Mouse (Mus musculus) limb, embryonic 11.5 days (tissue): ENCODE measurements around the gene Wsb2. TPM values are rescaled to one million over a fixed set of nuclear protein-coding genes. Genes with fewer than 3 reads are reported as not detected.
A peak's percentile ranks its signal among the peaks of the same experiment; 100 is the strongest.
"Not testable (repeated sequence)": the region's sequence is repeated elsewhere in the genome, so short reads cannot be mapped to it uniquely, and the experiment has no call there.

ENCODE experiments used
- ATAC-seq: fragments of 200-750 bp; cut with Nextera tagmentation; 2 replicates; pipeline ENCODE4 v1.8.0; 2017; ENCODE audit warnings: low read depth; ENCODE audit not compliant: insufficient number of reproducible peaks, low FRiP score, low TSS enrichment
- DNase-seq: peaks from one replicate; pipeline ENCODE4 v3.0.0-alpha.2; 2015; ENCODE audit warnings: low spot score
- H3K27ac ChIP-seq: fragments of 300-500 bp; sonication (generic); replicated peaks from 2 replicates; pipeline ENCODE4 v1.5.1; 2014; ENCODE audit warnings: low read depth, mild to moderate bottlenecking, low read length
- H3K27me3 ChIP-seq: fragments of 300-500 bp; sonication (generic); 2 replicates; pipeline ENCODE4 v1.6.1; 2014; ENCODE audit warnings: mild to moderate bottlenecking, low read length, mixed read lengths; ENCODE audit not compliant: control insufficient read depth, insufficient read depth
- H3K36me3 ChIP-seq: fragments of 300-500 bp; sonication (generic); 2 replicates; pipeline ENCODE4 v1.6.1; 2014; ENCODE audit warnings: mild to moderate bottlenecking, low read length, moderate library complexity, mixed read lengths; ENCODE audit not compliant: control insufficient read depth, insufficient read depth
- H3K4me1 ChIP-seq: fragments of 300-500 bp; sonication (generic); 2 replicates; pipeline ENCODE4 v1.6.1; 2014; ENCODE audit warnings: low read length, mixed read lengths; ENCODE audit not compliant: control insufficient read depth, insufficient read depth
- H3K4me2 ChIP-seq: fragments of 300-500 bp; sonication (generic); 2 replicates; pipeline ENCODE4 v1.6.1; 2014; ENCODE audit warnings: low read depth, mild to moderate bottlenecking, moderate library complexity; ENCODE audit not compliant: severe bottlenecking
- H3K4me3 ChIP-seq: fragments of 300-500 bp; sonication (generic); 2 replicates; pipeline ENCODE4 v1.5.1; 2014; ENCODE audit warnings: low read depth, low read length
- H3K9ac ChIP-seq: fragments of 300-500 bp; sonication (generic); 2 replicates; pipeline ENCODE4 v1.6.1; 2014; ENCODE audit warnings: mild to moderate bottlenecking, low read length
- H3K9me3 ChIP-seq: fragments of 300-500 bp; sonication (generic); 2 replicates; pipeline ENCODE4 v1.6.1; 2016; ENCODE audit warnings: low read length; ENCODE audit not compliant: control insufficient read depth
- WGBS: fragments of 180-500 bp; shearing (Covaris S2); extraction: QIAGEN DNeasy Blood & Tissue Kit; methylation state at CpG from one replicate; pipeline ENCODE4 v1.1.7; 2014; 5-methylcytosine and 5-hydroxymethylcytosine counted together
- polyA plus RNA-seq: library from polyadenylated mRNA; unstranded; fragments of >200 nt; fragmentation: Nextera tagmentation; extraction: Ambion mirVana; gene quantifications from 2 replicates; pipeline ENCODE4 v1.2.1, GENCODE M21; 2014

Wsb2 gene
- polyA plus RNA-seq, 1 experiment from 2014 or later: 43.0 TPM

DNA sequence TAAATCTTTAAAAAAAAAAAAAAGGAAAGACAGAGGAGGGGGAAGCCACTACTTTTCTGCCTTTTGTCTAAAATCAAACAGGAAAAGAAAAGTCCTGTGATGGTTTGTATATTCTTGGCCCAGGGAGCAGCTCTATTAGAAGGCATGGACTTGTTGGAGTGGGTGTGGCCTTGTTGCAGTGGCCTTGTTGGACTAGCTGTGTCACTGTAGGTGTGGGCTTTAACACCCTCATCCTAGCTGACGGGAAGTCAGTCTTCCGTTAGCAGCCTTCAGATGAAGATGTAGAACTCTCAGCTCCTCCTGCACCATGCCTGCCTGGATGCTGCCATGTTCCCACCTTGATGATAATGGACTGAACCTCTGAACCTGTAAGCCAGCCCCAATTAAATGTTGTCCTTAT, 47.6 kb downstream of the Wsb2 start:
- H3K36me3 ChIP-seq, H3K4me3 ChIP-seq, DNase-seq, H3K4me1 ChIP-seq, H3K9ac ChIP-seq, H3K27me3 ChIP-seq, ATAC-seq, H3K9me3 ChIP-seq, H3K27ac ChIP-seq, H3K4me2 ChIP-seq: not testable (repeated sequence)
- WGBS: 68% methylated on average over 2 of the region's 2 CpGs

DNA sequence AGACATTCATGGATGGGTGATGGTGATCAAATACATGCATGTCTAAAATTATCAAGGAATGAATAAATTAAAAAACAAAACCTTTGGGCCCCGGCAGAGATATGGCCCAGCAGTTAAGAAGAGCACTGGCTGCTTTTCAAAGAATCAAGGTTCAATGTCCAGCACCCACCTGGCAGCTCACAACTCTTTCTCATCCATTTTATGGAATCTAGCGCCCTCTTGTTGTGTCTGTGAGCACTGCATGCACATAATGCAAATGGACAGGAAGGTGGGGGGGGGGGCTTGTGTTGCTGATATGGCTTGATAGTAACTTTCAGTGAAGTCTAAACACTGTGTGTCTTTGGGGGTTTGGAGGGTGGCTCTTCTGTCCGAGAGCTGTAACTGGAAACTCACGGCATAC, 51.1 kb downstream of the Wsb2 start:
- Histone ChIP-seq H3K27ac (no peak overlapping the region), H3K4me2 (no peak overlapping the region), H3K4me3 (no peak overlapping the region), H3K36me3 (no peaks in the 10 kb centered on the region), H3K4me1 (0 out of 2 replicates have a peak, but pooled peaks cover 1% of the 10 kb centered on the region), H3K27me3 (peaks cover 14% of the 10 kb centered on the region), H3K9me3 (no peaks in the 10 kb centered on the region), H3K9ac (no peak overlapping the region)
- ATAC-seq (no peak), DNase-seq (peak; percentile 42)
- WGBS: 59% methylated on average over 4 of the region's 4 CpGs

DNA sequence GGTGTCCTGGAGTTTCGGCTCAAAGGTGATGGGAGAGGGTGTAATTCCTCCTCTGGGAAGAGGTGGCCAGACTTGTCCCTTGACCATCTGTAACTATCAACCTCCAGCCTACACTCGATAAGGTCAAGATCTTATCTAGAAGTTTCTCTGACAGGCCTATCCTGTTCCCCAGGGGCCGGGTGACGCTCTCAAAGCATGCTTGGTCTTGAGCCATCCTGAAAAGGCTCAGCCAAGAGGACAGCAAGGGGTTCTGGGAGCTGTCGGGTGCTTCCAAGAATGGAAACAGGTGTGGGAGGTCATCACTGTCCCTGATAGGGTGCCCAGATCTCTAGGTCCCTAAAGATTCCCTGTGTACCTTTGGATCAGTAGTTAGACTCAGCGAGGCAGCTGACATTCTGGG, 52.3 kb downstream of the Wsb2 start:
- WGBS: 72% methylated on average over 6 of the region's 6 CpGs

GRCm38 (mm10) chr5:117413507-117414501, 56.7 kb downstream of the Wsb2 start, which contains the start of gene Ksr2:
TSS of gene Ksr2 (plus strand) at chr5:117414000.
- Histone ChIP-seq H3K9me3 (no peaks in the 10 kb centered on the region), H3K27ac (no peak within 1 kb of the TSS), H3K4me3 (peak within 1 kb of the TSS; percentile 55), H3K4me2 (peak within 1 kb of the TSS; percentile 97), H3K9ac (peak within 1 kb of the TSS; percentile 22; the same call in 1 of the 2 replicates), H3K36me3 (no peaks in the 10 kb centered on the region), H3K4me1 (0 out of 2 replicates have a peak, but pooled peaks cover 4% of the 10 kb centered on the region), H3K27me3 (peaks cover 45% of the 10 kb centered on the region)
- ATAC-seq (0 out of 2 replicates have a peak, but pooled peaks have one; percentile 13), DNase-seq (peak; percentile 62)
- WGBS: under 1% methylated on average over 72 of the region's 89 CpGs

More for the DNA sequence above, 52.3 kb downstream of the Wsb2 start:
- ATAC-seq (no peak), DNase-seq (no peak)
- Histone ChIP-seq H3K27me3 (peaks cover 26% of the 10 kb centered on the region), H3K27ac (no peak overlapping the region), H3K4me3 (no peak overlapping the region), H3K4me1 (0 out of 2 replicates have a peak, but pooled peaks cover 4% of the 10 kb centered on the region), H3K4me2 (no peak overlapping the region), H3K9me3 (no peaks in the 10 kb centered on the region), H3K36me3 (no peaks in the 10 kb centered on the region), H3K9ac (no peak overlapping the region)

DNA sequence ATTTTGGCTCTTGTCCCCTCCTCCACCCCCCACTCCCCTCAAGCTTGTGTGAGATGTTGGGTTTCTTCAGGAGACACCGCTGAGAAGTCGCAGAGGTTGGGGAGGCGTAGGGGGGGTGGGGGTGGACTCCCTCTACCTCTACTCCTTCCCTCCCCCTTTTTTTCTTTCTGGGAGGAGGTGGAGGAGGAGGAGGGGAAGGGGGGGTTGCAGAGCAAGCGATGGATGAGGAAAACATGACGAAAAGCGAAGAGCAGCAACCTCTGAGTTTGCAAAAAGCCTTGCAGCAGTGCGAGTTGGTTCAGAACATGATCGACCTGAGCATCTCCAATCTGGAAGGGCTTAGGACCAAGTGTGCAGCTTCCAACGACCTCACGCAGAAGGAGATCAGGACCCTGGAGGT, 57.5 kb downstream of the Wsb2 start:
- Histone ChIP-seq H3K27ac (no peak overlapping the region), H3K4me2 (peak overlapping the region; percentile 97), H3K4me3 (no peak overlapping the region), H3K4me1 (0 out of 2 replicates have a peak, but pooled peaks cover 4% of the 10 kb centered on the region), H3K9ac (no peak overlapping the region), H3K36me3 (no peaks in the 10 kb centered on the region), H3K9me3 (no peaks in the 10 kb centered on the region), H3K27me3 (peaks cover 45% of the 10 kb centered on the region)
- DNase-seq: no peak
- no peak for ATAC-seq
- 2% methylated on average over 10 of the region's 10 CpGs for WGBS

DNA sequence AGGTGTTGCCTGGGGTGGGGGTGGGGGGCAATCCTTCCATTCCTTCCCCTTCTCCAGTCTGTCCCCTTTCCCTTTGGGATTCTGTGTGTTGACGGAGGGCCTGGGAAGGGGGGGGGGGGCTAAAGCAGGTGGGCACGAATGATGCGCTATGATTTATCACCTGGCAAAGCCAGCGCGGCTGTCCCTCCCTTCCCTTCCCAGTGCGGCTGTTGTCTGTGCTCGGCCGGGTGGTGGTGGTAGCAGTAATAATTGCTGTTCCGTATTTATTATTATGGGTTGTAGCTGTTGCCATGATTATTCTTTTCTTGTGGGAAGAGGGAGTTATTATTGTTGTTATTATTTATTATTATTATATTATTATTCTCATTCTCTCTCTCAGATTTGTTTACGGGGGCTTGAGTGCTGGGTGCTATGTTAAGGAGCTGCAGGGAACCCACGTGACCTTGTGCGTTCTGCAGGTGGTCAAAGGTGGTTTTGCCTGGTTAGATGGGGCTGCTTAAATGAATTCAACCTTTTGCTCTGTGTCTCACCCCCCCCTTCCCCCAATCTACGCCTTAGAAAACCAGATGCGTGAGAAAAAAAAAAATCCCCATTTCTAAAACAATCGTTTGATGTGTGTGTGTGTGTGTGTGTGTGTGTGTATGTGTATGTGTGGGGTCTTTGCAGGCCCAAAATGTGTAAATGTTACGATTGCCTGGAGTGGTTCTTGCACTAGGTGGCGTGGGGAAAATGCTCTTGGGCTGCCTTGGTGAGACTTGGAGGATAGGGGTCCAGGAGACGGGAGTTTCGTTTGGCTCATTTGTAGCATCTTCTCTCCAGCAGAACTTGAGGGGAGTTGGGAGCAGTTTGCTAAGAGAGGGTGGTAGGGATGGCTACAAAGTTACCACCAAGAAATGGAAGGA, 58.2 kb downstream of the Wsb2 start:
- ATAC-seq: no peak
- Histone ChIP-seq H3K9ac (no peak overlapping the region), H3K4me3 (no peak overlapping the region)

DNA sequence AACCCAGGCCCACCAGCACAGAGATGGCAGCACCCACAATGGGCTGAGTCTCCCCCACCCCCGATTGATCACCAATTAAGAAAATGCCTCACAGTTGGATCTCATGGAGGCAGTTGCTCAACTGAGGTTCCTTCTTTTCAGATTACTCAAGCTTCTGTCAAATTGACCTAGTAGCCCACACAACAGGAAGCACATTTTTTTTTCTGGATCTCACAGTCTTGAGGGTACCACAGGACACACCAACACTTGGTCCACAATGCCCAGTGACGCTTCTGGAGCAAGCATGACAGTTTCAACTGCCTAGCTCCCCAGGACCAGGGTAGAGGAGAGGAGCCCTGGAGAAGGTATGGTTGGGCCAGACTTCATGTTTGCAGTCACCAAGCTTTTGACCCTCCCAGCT, 60.3 kb downstream of the Wsb2 start:
- no peak for DNase-seq
- no peak overlapping the region for H3K4me2 ChIP-seq
- 74% methylated on average over 2 of the region's 2 CpGs for WGBS
- no peak overlapping the region for H3K9ac ChIP-seq
- H3K4me1 ChIP-seq: 0 out of 2 replicates have a peak, but pooled peaks cover 4% of the 10 kb centered on the region
- H3K9me3 ChIP-seq: no peaks in the 10 kb centered on the region
- peaks cover 38% of the 10 kb centered on the region for H3K27me3 ChIP-seq
- H3K27ac ChIP-seq: no peak overlapping the region
- no peaks in the 10 kb centered on the region for H3K36me3 ChIP-seq
- ATAC-seq: no peak
- no peak overlapping the region for H3K4me3 ChIP-seq

More for the DNA sequence above, 58.2 kb downstream of the Wsb2 start:
- H3K36me3 ChIP-seq: no peaks in the 10 kb centered on the region
- WGBS: 31% methylated on average over 17 of the region's 19 CpGs
- no peak overlapping the region for H3K27ac ChIP-seq
- peaks cover 45% of the 10 kb centered on the region for H3K27me3 ChIP-seq
- no peak for DNase-seq
- 0 out of 2 replicates have a peak, but pooled peaks cover 4% of the 10 kb centered on the region for H3K4me1 ChIP-seq
- H3K9me3 ChIP-seq: no peaks in the 10 kb centered on the region
- H3K4me2 ChIP-seq: no peak overlapping the region
